9 mouse cellular contexts compared by ENCODE assay signal in genomic region chr5:89444360-89444759, GRCm38 (mm10). TPM values are rescaled to one million over a fixed set of nuclear protein-coding genes. Genes with fewer than 3 reads are reported as not detected.
DNase-seq lines count a peak whose midpoint lies in the region; ATAC-seq and TF ChIP-seq lines count a peak whose summit lies in the region.
"Had no signal": no experiment of that assay in that cellular context is flagged by ENCODE, and none has a peak within 500 bp of the region (broad histone marks: within the 10 kb centered on the region; RNA-seq: fewer than 3 reads in every experiment).

No protein-coding gene starts in this region.

- H3K9ac ChIP-seq in heart, adult 2 months (ENCODE audit: low read depth, low read length), result no peak overlapping the region
- no peak overlapping the region for H3K9ac ChIP-seq in neural tube, embryonic 13.5 days
- no peak overlapping the region for H3K9ac ChIP-seq in neural tube, embryonic 15.5 days (replicated peaks)
- no peak overlapping the region for H3K9ac ChIP-seq in forebrain, embryonic 12.5 days

- H3K27me3 ChIP-seq in heart, adult 2 months (ENCODE audit: control insufficient read depth, insufficient read depth, low read length), result no peaks in the 10 kb centered on the region
- H3K27me3 ChIP-seq in neural tube, embryonic 13.5 days, result no peaks in the 10 kb centered on the region
- no peaks in the 10 kb centered on the region for H3K27me3 ChIP-seq in neural tube, embryonic 15.5 days (replicated peaks)
- H3K27me3 ChIP-seq in forebrain, embryonic 12.5 days, result no peaks in the 10 kb centered on the region

- TF ChIP-seq CTCF in heart, adult 2 months (IDR thresholded peaks at IDR 0.05), result 0 out of 2 replicates have a peak, but pooled peaks have one; percentile 10

- no peaks in the 10 kb centered on the region for H3K4me1 ChIP-seq in heart, adult 2 months (ENCODE audit: control insufficient read depth, insufficient read depth, low read length)
- H3K4me1 ChIP-seq in neural tube, embryonic 13.5 days (replicated peaks), result no peaks in the 10 kb centered on the region
- no peaks in the 10 kb centered on the region for H3K4me1 ChIP-seq in neural tube, embryonic 15.5 days
- no peaks in the 10 kb centered on the region for H3K4me1 ChIP-seq in forebrain, embryonic 12.5 days

- TF ChIP-seq POLR2A in heart, adult 2 months (IDR thresholded peaks at IDR 0.05; ENCODE audit: insufficient read depth, low read depth, low read length), result no peak

- H3K27ac ChIP-seq in heart, adult 2 months, result no peak overlapping the region
- no peak overlapping the region for H3K27ac ChIP-seq in neural tube, embryonic 13.5 days (replicated peaks)
- no peak overlapping the region for H3K27ac ChIP-seq in neural tube, embryonic 15.5 days (replicated peaks)
- H3K27ac ChIP-seq in forebrain, embryonic 12.5 days, result no peak overlapping the region

- WGBS in heart, adult 2 months, result 79% methylated on average over 4 of the region's 4 CpGs
- whole genome bisulfite sequencing in neural tube, embryonic 13.5 days, result 90% methylated on average over 4 of the region's 4 CpGs
- 88% methylated on average over 4 of the region's 4 CpGs for WGBS in neural tube, embryonic 15.5 days
- 82% methylated on average over 4 of the region's 4 CpGs for WGBS in forebrain, embryonic 12.5 days

- H3K79me2 ChIP-seq in heart, adult 2 months (replicated peaks; ENCODE audit: control insufficient read depth, insufficient read depth, low read length), result no peaks in the 10 kb centered on the region

- no peak overlapping the region for H3K4me2 ChIP-seq in neural tube, embryonic 13.5 days
- no peak overlapping the region for H3K4me2 ChIP-seq in neural tube, embryonic 15.5 days
- H3K4me2 ChIP-seq in forebrain, embryonic 12.5 days, result no peak overlapping the region

- ATAC-seq in neural tube, embryonic 13.5 days (ENCODE audit: low read depth), result 0 out of 2 replicates have a peak, but pooled peaks have one; percentile 23
- no peak for ATAC-seq in neural tube, embryonic 15.5 days (ENCODE audit: low FRiP score)
- ATAC-seq in forebrain, embryonic 12.5 days (ENCODE audit: low FRiP score), result peak; percentile 27; the same call in 1 of the 2 replicates

- DNase-seq in heart, adult 2 months, result no peak
- no peak for DNase-seq in heart, postnatal 36 days
- peak; percentile 23 for DNase-seq in telencephalon, adult 2 months (ENCODE audit: low read depth, low spot score)
- DNase-seq in testis, postnatal 10 days (ENCODE audit: low spot score), result no peak
- DNase-seq in layer of hippocampus, adult 9-11 months, result no peak

- H3K9me3 ChIP-seq in neural tube, embryonic 13.5 days, result no peaks in the 10 kb centered on the region
- H3K9me3 ChIP-seq in neural tube, embryonic 15.5 days (replicated peaks), result no peaks in the 10 kb centered on the region
- H3K9me3 ChIP-seq in forebrain, embryonic 12.5 days, result no peaks in the 10 kb centered on the region

- TF ChIP-seq EP300 in heart, adult 2 months (IDR thresholded peaks at IDR 0.05; ENCODE audit: insufficient read depth, low read depth, low read length), result no peak

- intact Hi-C loops in heart, adult 2 months (cut with DNase I), result no loop called here
- intact Hi-C loops in heart, postnatal 36 days (cut with DNase I), result no loop called here

- H3K36me3 ChIP-seq in heart, adult 2 months (ENCODE audit: control insufficient read depth, insufficient read depth, low read length), result no peaks in the 10 kb centered on the region
- no peaks in the 10 kb centered on the region for H3K36me3 ChIP-seq in neural tube, embryonic 13.5 days
- no peaks in the 10 kb centered on the region for H3K36me3 ChIP-seq in neural tube, embryonic 15.5 days
- H3K36me3 ChIP-seq in forebrain, embryonic 12.5 days (replicated peaks), result no peaks in the 10 kb centered on the region

- no peak overlapping the region for H3K4me3 ChIP-seq in heart, adult 2 months
- no peak overlapping the region for H3K4me3 ChIP-seq in neural tube, embryonic 13.5 days
- no peak overlapping the region for H3K4me3 ChIP-seq in neural tube, embryonic 15.5 days (replicated peaks)
- no peak overlapping the region for H3K4me3 ChIP-seq in forebrain, embryonic 12.5 days (replicated peaks)

RNA-seq across cellular contexts. Expression of gene Gc, which starts 13.3 kb away (rescaled TPM):
- not detected for total RNA-seq in heart, adult 2 months (2021)
- polyA plus RNA-seq in heart, adult 2 months (2012; rRNA removed), result 0.06 and 2.5 TPM in 2 replicates
- not detected for total RNA-seq in heart, postnatal 36 days (2021)
- polyA plus RNA-seq in neural tube, embryonic 13.5 days (2015; fragmentation: Nextera tagmentation; extraction: Ambion mirVana), result 0.24 TPM in 1 of 2 replicates, not detected in the other
- 0.97 TPM in 1 of 2 replicates, not detected in the other for polyA plus RNA-seq in neural tube, embryonic 15.5 days (2015; fragmentation: Nextera tagmentation; extraction: Ambion mirVana)
- not detected in 2 replicates for polyA plus RNA-seq in forebrain, embryonic 12.5 days (2016; fragmentation: Nextera tagmentation; extraction: Ambion mirVana)
- polyA plus RNA-seq: limb, embryonic 11.5 days had no signal
